Mouse (Mus musculus) embryonic facial prominence, embryonic 11.5 days (tissue): ENCODE results near the gene Hnrnpul1. TPM values are rescaled to one million over a fixed set of nuclear protein-coding genes. Genes with fewer than 3 reads are reported as not detected.
A peak's percentile ranks its signal among the peaks of the same experiment; 100 is the strongest.

ENCODE experiments used
- ATAC-seq: fragments of 200-750 bp; cut with Nextera tagmentation; replicated peaks from 2 replicates; pipeline ENCODE4 v1.8.0; 2017; ENCODE audit warnings: low read depth; ENCODE audit not compliant: insufficient number of reproducible peaks, low FRiP score, low TSS enrichment
- DNase-seq: peaks from one replicate; pipeline ENCODE4 v3.0.0-alpha.2; 2015; ENCODE audit warnings: low spot score
- H3K27ac ChIP-seq: fragments of 300-500 bp; sonication (generic); replicated peaks from 2 replicates; pipeline ENCODE4 v1.5.1; 2014; ENCODE audit warnings: mild to moderate bottlenecking, low read depth, low read length, control low read depth
- H3K27me3 ChIP-seq: fragments of 300-500 bp; sonication (generic); 2 replicates; pipeline ENCODE4 v1.6.1; 2014; ENCODE audit warnings: mild to moderate bottlenecking, low read length, moderate library complexity, mixed read lengths; ENCODE audit not compliant: control insufficient read depth, insufficient read depth
- H3K36me3 ChIP-seq: fragments of 300-500 bp; sonication (generic); replicated peaks from 2 replicates; pipeline ENCODE4 v1.6.1; 2014; ENCODE audit warnings: low read depth, mild to moderate bottlenecking, low read length, moderate library complexity, mixed read lengths; ENCODE audit not compliant: control insufficient read depth, insufficient read depth
- H3K4me1 ChIP-seq: fragments of 300-500 bp; sonication (generic); 2 replicates; pipeline ENCODE4 v1.6.1; 2014; ENCODE audit warnings: low read length, mixed read lengths; ENCODE audit not compliant: control insufficient read depth, insufficient read depth
- H3K4me2 ChIP-seq: fragments of 300-500 bp; sonication (generic); 2 replicates; pipeline ENCODE4 v1.6.1; 2014; ENCODE audit warnings: low read depth, mild to moderate bottlenecking, control low read depth, low read length, moderate library complexity
- H3K4me3 ChIP-seq: fragments of 300-500 bp; sonication (generic); 2 replicates; pipeline ENCODE4 v1.5.1; 2014; ENCODE audit warnings: low read depth, low read length, control low read depth
- H3K9ac ChIP-seq: fragments of 300-500 bp; sonication (generic); replicated peaks from 2 replicates; pipeline ENCODE4 v1.6.1; 2014; ENCODE audit warnings: mild to moderate bottlenecking, control low read depth, low read length
- H3K9me3 ChIP-seq: fragments of 300-500 bp; sonication (generic); replicated peaks from 2 replicates; pipeline ENCODE4 v1.6.1; 2016; ENCODE audit warnings: mild to moderate bottlenecking, low read length, inconsistent platforms, mixed read lengths; ENCODE audit not compliant: control insufficient read depth
- WGBS: fragments of 180-500 bp; shearing (Covaris S2); extraction: QIAGEN DNeasy Blood & Tissue Kit; methylation state at CpG from one replicate; pipeline ENCODE4 v1.1.7; 2014; 5-methylcytosine and 5-hydroxymethylcytosine counted together
- polyA plus RNA-seq: library from polyadenylated mRNA; unstranded; fragments of >200 nt; fragmentation: Nextera tagmentation; extraction: Ambion mirVana; gene quantifications from 2 replicates; pipeline ENCODE4 v1.2.1, GENCODE M21; 2014

Gene Hnrnpul1
- polyA plus RNA-seq, 1 experiment from 2014 or later: 76.8 TPM

DNA sequence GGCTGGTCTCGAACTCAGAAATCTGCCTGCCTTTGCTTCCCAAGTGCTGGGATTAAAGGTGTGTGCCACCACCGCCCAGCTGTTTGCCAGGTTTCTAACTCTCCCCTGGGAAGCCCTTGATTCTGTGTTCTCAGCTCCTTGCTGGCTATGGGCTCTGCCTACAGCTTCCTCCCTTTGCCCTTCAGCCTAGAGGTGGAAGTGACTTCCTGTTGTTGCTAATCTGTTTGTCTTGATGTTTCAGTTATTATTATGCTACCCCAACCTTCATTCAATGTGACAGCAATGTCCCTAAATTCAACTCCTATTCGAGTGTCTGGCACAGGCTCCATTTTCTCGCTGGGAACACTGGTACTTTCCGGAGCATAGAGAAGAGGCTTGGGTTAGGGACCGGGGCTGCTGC lies 11.6 kb upstream of the Hnrnpul1 start:
- H3K9me3 ChIP-seq: no peaks in the 10 kb centered on the region
- H3K36me3 ChIP-seq: no peaks in the 10 kb centered on the region; the same call in none of the 2 replicates
- H3K27me3 ChIP-seq: no peaks in the 10 kb centered on the region
- H3K27ac ChIP-seq: no peak overlapping the region
- no peak overlapping the region for H3K4me2 ChIP-seq
- no peak for ATAC-seq
- 81% methylated on average over 6 of the region's 6 CpGs for WGBS
- no peak overlapping the region for H3K9ac ChIP-seq
- H3K4me3 ChIP-seq: no peak overlapping the region
- DNase-seq: no peak
- no peaks in the 10 kb centered on the region for H3K4me1 ChIP-seq

DNA sequence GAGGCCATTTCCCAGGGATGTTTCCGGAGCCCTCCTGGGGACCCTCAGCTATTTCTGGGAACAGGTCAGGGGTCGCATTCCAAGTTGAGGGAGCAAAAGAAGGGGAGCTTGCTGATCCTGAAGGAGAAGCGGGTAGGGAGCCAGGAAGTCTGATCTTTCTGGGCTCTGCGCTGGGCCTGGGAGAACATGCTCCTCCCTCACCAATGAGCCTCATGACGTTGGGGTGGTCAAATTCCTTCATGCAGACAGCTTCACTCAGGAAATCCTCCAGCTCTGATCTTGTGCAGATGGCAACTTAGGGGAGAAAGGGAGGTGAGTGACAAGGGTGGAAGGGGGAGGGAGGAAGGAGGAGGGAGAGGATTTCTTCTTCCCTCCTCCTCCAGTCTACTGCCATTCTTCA lies 9.7 kb upstream of the Hnrnpul1 start:
- Histone ChIP-seq H3K27ac (no peak overlapping the region; the same call in 1 of the 2 replicates), H3K36me3 (peaks cover 5% of the 10 kb centered on the region; the same call in 1 of the 2 replicates)

GRCm38 (mm10) chr7:25763678-25764077 lies 9.1 kb upstream of the Hnrnpul1 start:
- Histone ChIP-seq H3K27ac (no peak overlapping the region; the same call in 1 of the 2 replicates), H3K27me3 (no peaks in the 10 kb centered on the region), H3K9me3 (no peaks in the 10 kb centered on the region), H3K4me3 (no peak overlapping the region), H3K4me2 (no peak overlapping the region), H3K36me3 (peaks cover 5% of the 10 kb centered on the region; the same call in 1 of the 2 replicates), H3K4me1 (no peaks in the 10 kb centered on the region), H3K9ac (no peak overlapping the region)
- DNase-seq (no peak), ATAC-seq (no peak)
- 62% methylated on average over 11 of the region's 11 CpGs for WGBS

More for the DNA sequence above, 9.7 kb upstream of the Hnrnpul1 start:
- Histone ChIP-seq H3K9me3 (no peaks in the 10 kb centered on the region), H3K4me2 (no peak overlapping the region), H3K4me1 (no peaks in the 10 kb centered on the region), H3K9ac (no peak overlapping the region), H3K4me3 (no peak overlapping the region), H3K27me3 (no peaks in the 10 kb centered on the region)
- no peak for DNase-seq
- no peak; the same call in 1 of the 2 replicates for ATAC-seq
- WGBS: 36% methylated on average over 5 of the region's 5 CpGs

- Histone ChIP-seq H3K9me3 (no peaks in the 10 kb centered on the region), H3K4me1 (no peaks in the 10 kb centered on the region), H3K36me3 (peaks cover 8% of the 10 kb centered on the region), H3K9ac (no peak overlapping the region), H3K4me3 (no peak overlapping the region), H3K27ac (no peak overlapping the region), H3K27me3 (no peaks in the 10 kb centered on the region), H3K4me2 (no peak overlapping the region)
- no peak for DNase-seq
- no peak for ATAC-seq
- WGBS: 86% methylated on average over 10 of the region's 10 CpGs
These were observed 6.8 kb upstream of the Hnrnpul1 start for GRCm38 (mm10) chr7:25761354-25761753.

DNA sequence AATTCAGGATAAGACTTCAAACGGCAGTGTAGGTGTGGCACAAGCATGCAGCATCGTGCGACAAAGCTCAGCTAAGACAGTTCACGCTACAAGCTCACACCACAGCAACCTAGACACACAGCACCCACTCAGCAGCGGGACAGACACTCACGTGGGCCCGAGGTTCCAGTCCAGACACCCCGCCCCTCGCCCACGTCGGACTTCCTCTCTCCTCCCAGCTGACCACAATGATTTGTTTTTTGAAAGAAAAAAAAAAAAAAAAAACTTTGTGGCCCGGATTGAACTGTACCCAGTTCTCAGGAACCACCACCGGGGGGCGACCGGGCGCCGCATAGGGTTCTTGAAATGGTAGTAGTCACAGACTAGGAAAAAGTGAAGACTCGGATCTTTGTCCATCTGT lies 1.5 kb upstream of the Hnrnpul1 start:
- Histone ChIP-seq H3K4me2 (peak overlapping the region; percentile 65), H3K4me3 (peak overlapping the region; percentile 39), H3K36me3 (peaks cover 8% of the 10 kb centered on the region), H3K9ac (peak overlapping the region; percentile 60), H3K27ac (peak overlapping the region; percentile 29), H3K9me3 (no peaks in the 10 kb centered on the region), H3K27me3 (no peaks in the 10 kb centered on the region), H3K4me1 (no peaks in the 10 kb centered on the region)
- peak; percentile 35 for ATAC-seq
- 1% methylated on average over 18 of the region's 18 CpGs for WGBS
- peak; percentile 91 for DNase-seq

DNA sequence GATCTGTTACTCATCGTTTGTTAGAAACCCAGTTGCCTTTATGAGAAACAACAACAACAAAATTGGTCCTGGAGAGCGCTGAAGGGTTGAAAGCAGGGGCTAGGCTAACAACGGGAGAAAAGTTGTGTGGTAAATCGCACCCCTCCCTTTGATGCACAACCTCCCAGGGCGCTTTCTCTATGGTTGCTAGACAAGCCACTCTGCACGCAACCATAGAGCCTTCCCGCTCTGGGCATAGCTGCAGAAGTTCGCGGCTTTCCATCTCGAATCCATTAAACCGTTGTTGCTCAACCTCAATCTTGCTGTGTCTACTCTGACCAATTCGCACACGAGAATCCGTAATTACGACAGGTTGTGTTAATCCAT lies 894 bp upstream of the Hnrnpul1 start:
- H3K9me3 ChIP-seq: no peaks in the 10 kb centered on the region
- H3K4me3 ChIP-seq: peak overlapping the region; percentile 39
- H3K4me2 ChIP-seq: peak overlapping the region; percentile 65
- ATAC-seq (peak; percentile 55), DNase-seq (peak; percentile 79)
- H3K9ac ChIP-seq: peak overlapping the region; percentile 60
- WGBS: under 1% methylated on average over 15 of the region's 15 CpGs
- no peaks in the 10 kb centered on the region for H3K27me3 ChIP-seq
- no peaks in the 10 kb centered on the region for H3K4me1 ChIP-seq
- H3K36me3 ChIP-seq: peaks cover 7% of the 10 kb centered on the region
- peak overlapping the region; percentile 29 for H3K27ac ChIP-seq

GRCm38 (mm10) chr7:25754439-25754737 lies 169 bp downstream of the Hnrnpul1 start:
- no peaks in the 10 kb centered on the region for H3K9me3 ChIP-seq
- no peak; the same call in 1 of the 2 replicates for ATAC-seq
- H3K4me1 ChIP-seq: no peaks in the 10 kb centered on the region
- H3K36me3 ChIP-seq: peaks cover 7% of the 10 kb centered on the region
- peak overlapping the region; percentile 98 for H3K9ac ChIP-seq
- H3K27ac ChIP-seq: peak overlapping the region; percentile 95
- peak overlapping the region; percentile 98 for H3K4me3 ChIP-seq
- H3K4me2 ChIP-seq: peak overlapping the region; percentile 80; the same call in 1 of the 2 replicates
- under 1% methylated on average over 26 of the region's 30 CpGs for WGBS
- no peaks in the 10 kb centered on the region for H3K27me3 ChIP-seq
- no peak for DNase-seq

DNA sequence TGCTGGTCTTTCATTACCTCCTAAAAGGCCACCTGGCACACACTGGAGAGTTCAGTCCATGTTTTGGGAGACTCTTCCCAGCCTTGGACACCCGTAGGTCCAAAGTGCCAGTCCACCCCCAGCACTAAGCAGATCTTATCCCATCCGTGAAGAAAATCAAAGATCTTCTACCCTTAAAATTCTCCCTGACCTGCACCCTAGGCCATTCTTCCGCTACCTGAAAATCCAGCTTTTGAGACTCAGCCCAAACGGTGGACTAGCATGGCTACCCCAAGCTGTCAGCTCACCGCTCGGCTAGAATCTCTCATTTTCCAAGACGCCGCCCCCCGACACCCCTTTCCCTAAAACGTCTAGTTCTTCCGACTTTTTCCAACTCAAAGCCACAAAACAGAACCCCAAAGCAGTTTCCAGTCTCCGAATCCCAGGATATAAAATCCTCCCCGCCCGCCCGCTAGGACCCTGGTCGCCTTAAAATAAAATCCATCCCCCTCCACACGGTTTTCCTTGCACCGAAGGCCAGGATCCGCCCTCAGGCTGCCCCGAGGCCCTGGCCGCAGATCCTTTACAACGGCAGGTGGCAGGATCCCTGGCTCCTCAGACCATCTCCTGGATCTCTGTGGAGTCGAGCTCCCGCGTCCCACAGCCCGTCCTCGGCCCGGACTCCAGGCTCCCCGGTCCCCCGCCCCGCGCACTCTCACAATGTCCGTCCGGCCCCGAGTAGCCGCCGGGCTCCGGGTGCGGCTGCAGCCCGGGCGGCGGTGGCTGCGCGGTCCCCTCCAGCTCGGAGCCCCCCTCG lies 716 bp downstream of the Hnrnpul1 start:
- WGBS: 2% methylated on average over 46 of the region's 46 CpGs
- Histone ChIP-seq H3K9ac (peak overlapping the region; percentile 98), H3K4me1 (no peaks in the 10 kb centered on the region), H3K27ac (peak overlapping the region; percentile 95), H3K9me3 (no peaks in the 10 kb centered on the region), H3K4me3 (peak overlapping the region; percentile 98), H3K27me3 (no peaks in the 10 kb centered on the region), H3K4me2 (peak overlapping the region; percentile 80), H3K36me3 (peaks cover 7% of the 10 kb centered on the region)
- ATAC-seq (no peak), DNase-seq (peak; percentile 14)
